Mouse (Mus musculus): ENCODE measurements at regions not wholly inside any gene's neighbourhood (a gene's known extent, or its start where the extent isn't known, plus 50 kb on each side); places are given as distances from the start of the nearest gene placed in this dataset.

GRCm38 (mm10) chr4:8374737-8375489 lies 136.1 kb upstream of the Car8 start:
- no peak for DNase-seq (ENCODE audit: low spot score in 2 of 2)

GRCm38 (mm10) chr4:8374061-8374460 lies 135.2 kb upstream of the Car8 start:
- no peak for DNase-seq (ENCODE audit: low spot score in 2 of 2)

DNA sequence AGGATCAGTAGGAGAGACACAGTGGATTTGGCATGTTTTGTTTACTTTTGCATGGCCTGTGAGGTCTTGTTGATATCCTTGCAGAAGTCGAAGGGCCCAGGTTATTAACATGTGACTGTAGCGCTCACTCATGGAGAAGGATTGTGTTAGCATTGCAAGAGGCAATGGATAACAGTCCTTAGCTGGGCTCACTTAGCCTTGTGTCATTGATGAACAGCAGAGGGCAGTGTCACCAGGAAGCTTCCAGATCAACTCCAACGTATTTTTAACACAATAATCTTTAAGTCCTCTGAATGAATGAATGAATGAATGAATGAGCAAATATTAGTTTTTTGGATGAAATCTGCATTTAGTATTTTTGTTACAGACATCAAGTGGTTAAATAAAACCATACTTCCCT lies 133.2 kb upstream of the Car8 start:
- no peak for DNase-seq (ENCODE audit: low spot score in 2 of 2)

GRCm38 (mm10) chr4:8370786-8371185 lies 131.9 kb upstream of the Car8 start:
- no peak for DNase-seq (ENCODE audit: low spot score in 2 of 2)

DNA sequence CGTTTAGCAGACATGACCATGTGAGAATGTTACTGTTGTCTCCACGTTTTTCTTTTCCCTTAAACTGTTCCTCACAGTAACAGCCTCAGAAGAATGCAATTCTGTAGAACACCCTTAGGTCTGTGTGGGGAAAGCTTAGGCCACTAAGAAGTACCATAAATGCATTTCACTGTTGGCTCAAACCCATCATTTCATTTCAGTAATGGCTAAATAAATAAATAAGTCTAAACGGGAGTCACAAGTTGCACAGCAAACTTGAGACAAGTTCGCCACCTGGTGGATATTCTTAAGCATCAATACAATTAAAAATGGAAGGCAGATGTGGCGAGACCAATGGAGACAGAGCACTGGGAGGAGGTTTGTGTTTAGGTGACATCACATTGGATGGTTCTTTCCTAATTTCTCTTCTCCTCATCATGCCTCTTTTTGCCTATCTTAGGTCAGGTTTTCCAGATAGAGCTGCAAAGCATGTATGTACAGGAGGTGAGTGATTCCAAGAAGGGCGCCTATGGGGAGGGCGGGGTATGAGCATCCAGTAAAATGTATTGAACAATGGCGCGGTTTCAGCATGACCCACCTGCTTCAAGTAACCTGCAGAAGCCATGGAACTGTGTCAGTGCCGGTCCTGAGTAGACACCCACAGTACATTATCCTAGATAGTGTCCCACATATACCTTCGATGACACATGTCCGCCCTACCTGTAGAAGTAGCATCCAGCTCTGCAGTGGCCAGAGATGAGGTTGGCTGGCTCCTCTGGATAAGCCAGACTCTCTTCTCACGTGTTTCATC lies 128.8 kb upstream of the Car8 start:
- DNase-seq (ENCODE audit: low spot score in 2 of 2): peak in 1 of 2 experiments; percentile 60

DNA sequence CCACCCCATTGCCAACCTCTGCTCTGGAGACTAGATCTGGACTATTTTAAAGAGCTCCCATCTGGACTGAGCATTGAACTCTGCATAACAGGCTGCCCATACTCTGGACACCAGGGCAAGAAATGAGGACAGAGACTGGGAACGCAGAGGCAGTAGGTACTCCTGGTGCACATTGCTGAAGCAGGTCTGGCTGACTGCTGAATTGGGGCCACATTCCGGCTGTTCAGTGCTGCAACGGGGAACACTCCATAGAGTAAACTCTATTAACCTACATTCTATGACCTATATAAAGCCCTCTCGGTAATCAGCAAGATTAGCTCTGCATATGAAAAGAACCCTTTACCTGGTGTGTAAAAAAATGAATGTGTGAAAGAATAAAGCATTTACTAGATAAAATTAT lies 128.1 kb upstream of the Car8 start:
- no peak for DNase-seq (ENCODE audit: low spot score in 2 of 2)

- no peak for DNase-seq (ENCODE audit: low spot score in 2 of 2)
These were observed 123.6 kb upstream of the Car8 start for GRCm38 (mm10) chr4:8362409-8362808.

GRCm38 (mm10) chr4:8361931-8362330 lies 123.1 kb upstream of the Car8 start:
- no peak for DNase-seq (ENCODE audit: low spot score in 2 of 2)

GRCm38 (mm10) chr4:8361305-8361704 lies 122.5 kb upstream of the Car8 start:
- no peak for DNase-seq (ENCODE audit: low spot score in 2 of 2)

- no peak for DNase-seq (ENCODE audit: low spot score in 2 of 2)
These were observed 118.6 kb upstream of the Car8 start for GRCm38 (mm10) chr4:8357443-8357842.

DNA sequence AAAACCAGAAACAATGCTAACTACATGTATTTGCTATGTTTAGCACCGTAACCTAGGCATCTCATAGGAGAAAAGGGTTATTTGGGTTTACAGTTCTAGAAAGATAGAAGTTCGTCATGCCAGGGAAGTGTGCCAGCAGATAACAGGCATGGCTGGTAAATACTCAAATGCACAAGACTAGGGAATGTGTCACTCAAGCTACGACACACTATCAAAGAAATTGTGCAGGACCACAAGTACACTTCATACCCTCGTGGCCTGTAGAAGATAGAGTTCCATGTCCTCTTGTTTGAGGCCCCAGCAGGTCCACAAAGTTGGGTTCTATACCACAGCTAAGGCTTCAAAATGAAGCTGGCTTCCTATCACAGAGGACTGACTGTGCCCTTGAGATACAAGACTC lies 103.1 kb upstream of the Car8 start:
- DNase-seq (ENCODE audit: low spot score in 2 of 2): no peak

GRCm38 (mm10) chr4:8309241-8309987 lies 70.6 kb upstream of the Car8 start:
- DNase-seq (ENCODE audit: low spot score in 2 of 2): no peak

GRCm38 (mm10) chr4:8292563-8292962 lies 53.7 kb upstream of the Car8 start:
- no peak for DNase-seq (ENCODE audit: low spot score in 2 of 2)

- DNase-seq (ENCODE audit: low spot score in 2 of 2): no peak
These were observed 53.0 kb upstream of the Car8 start for GRCm38 (mm10) chr4:8291528-8292492.

GRCm38 (mm10) chr4:8289901-8290300 lies 51.1 kb upstream of the Car8 start:
- no peak for DNase-seq (ENCODE audit: low spot score in 2 of 2)

All from thymus, postnatal 10 days (tissue).